Mouse (Mus musculus) midbrain, embryonic 14.5 days (tissue): ENCODE measurements around the gene Cd70. TPM values are rescaled to one million over a fixed set of nuclear protein-coding genes. Genes with fewer than 3 reads are reported as not detected.
"Not testable (repeated sequence)": the region's sequence is repeated elsewhere in the genome, so short reads cannot be mapped to it uniquely, and the experiment has no call there.

Experiments
- ATAC-seq: fragments of 200-750 bp; cut with Nextera tagmentation; 2 replicates; pipeline ENCODE4 v1.8.0; 2017; ENCODE audit warnings: moderate number of reproducible peaks, moderate library complexity; ENCODE audit not compliant: low FRiP score, low TSS enrichment
- DNase-seq: peaks from one replicate; pipeline ENCODE4 v3.0.0-alpha.2; 2015
- H3K27ac ChIP-seq: fragments of 300-500 bp; sonication (generic); replicated peaks from 2 replicates; pipeline ENCODE4 v1.5.1; 2014; ENCODE audit warnings: mild to moderate bottlenecking, low read depth, low read length, moderate library complexity
- H3K27me3 ChIP-seq: fragments of 300-500 bp; sonication (generic); 2 replicates; pipeline ENCODE4 v1.6.1; 2014; ENCODE audit warnings: low read length, control low read depth, mixed read lengths; ENCODE audit not compliant: control insufficient read depth, insufficient read depth
- H3K36me3 ChIP-seq: fragments of 300-500 bp; sonication (generic); 2 replicates; pipeline ENCODE4 v1.6.1; 2014; ENCODE audit warnings: low read length, control low read depth; ENCODE audit not compliant: control insufficient read depth, insufficient read depth
- H3K4me1 ChIP-seq: fragments of 300-500 bp; sonication (generic); 2 replicates; pipeline ENCODE4 v1.6.1; 2014; ENCODE audit warnings: mild to moderate bottlenecking, antibody characterized with exemption, low read length, control low read depth; ENCODE audit not compliant: control insufficient read depth, insufficient read depth
- H3K4me2 ChIP-seq: fragments of 300-500 bp; sonication (generic); 2 replicates; pipeline ENCODE4 v1.6.1; 2014; ENCODE audit warnings: mild to moderate bottlenecking, low read length, moderate library complexity
- H3K4me3 ChIP-seq: fragments of 300-500 bp; sonication (generic); replicated peaks from 2 replicates; pipeline ENCODE4 v1.5.1; 2014; ENCODE audit warnings: low read depth, low read length
- H3K9ac ChIP-seq: fragments of 300-500 bp; sonication (generic); replicated peaks from 2 replicates; pipeline ENCODE4 v1.6.1; 2014; ENCODE audit warnings: mild to moderate bottlenecking, low read length, moderate library complexity
- H3K9me3 ChIP-seq: fragments of 300-500 bp; sonication (generic); 2 replicates; pipeline ENCODE4 v1.6.1; 2016; ENCODE audit warnings: low read length, control low read depth, mixed read lengths; ENCODE audit not compliant: control insufficient read depth
- WGBS: fragments of 180-500 bp; shearing (Covaris S2); extraction: QIAGEN DNeasy Blood & Tissue Kit; methylation state at CpG from one replicate; pipeline ENCODE4 v1.1.7; 2014; 5-methylcytosine and 5-hydroxymethylcytosine counted together
- polyA plus RNA-seq: library from polyadenylated mRNA; unstranded; fragments of >200 nt; fragmentation: Nextera tagmentation; extraction: Ambion mirVana; gene quantifications from 2 replicates; pipeline ENCODE4 v1.2.1, GENCODE M21; 2014

The Cd70 gene
- polyA plus RNA-seq, 1 experiment from 2014 or later: 1.1 TPM

GRCm38 (mm10) chr17:57145115-57145514 lies 4.5 kb downstream of the Cd70 start:
- ATAC-seq: no peak
- 67% methylated on average over 1 of the region's 1 CpGs for WGBS

GRCm38 (mm10) chr17:57143704-57144103 lies 5.9 kb downstream of the Cd70 start:
- no peak for ATAC-seq

More at GRCm38 (mm10) chr17:57145115-57145514, 4.5 kb downstream of the Cd70 start:
- no peak overlapping the region for H3K27ac ChIP-seq
- no peaks in the 10 kb centered on the region for H3K9me3 ChIP-seq
- no peak overlapping the region for H3K9ac ChIP-seq
- H3K4me1 ChIP-seq: no peaks in the 10 kb centered on the region
- H3K4me3 ChIP-seq: no peak overlapping the region
- peaks cover 20% of the 10 kb centered on the region for H3K27me3 ChIP-seq
- no peak overlapping the region for H3K4me2 ChIP-seq
- no peak for DNase-seq
- no peaks in the 10 kb centered on the region for H3K36me3 ChIP-seq

GRCm38 (mm10) chr17:57139708-57140107 lies 9.9 kb downstream of the Cd70 start:
- DNase-seq: no peak
- Histone ChIP-seq H3K9me3 (no peaks in the 10 kb centered on the region), H3K27ac (no peak overlapping the region), H3K4me3 (no peak overlapping the region), H3K36me3 (no peaks in the 10 kb centered on the region), H3K9ac (no peak overlapping the region), H3K27me3 (no peaks in the 10 kb centered on the region), H3K4me2 (no peak overlapping the region), H3K4me1 (no peaks in the 10 kb centered on the region)
- no peak for ATAC-seq
- WGBS: 84% methylated on average over 3 of the region's 3 CpGs

More at GRCm38 (mm10) chr17:57143704-57144103, 5.9 kb downstream of the Cd70 start:
- 84% methylated on average over 3 of the region's 3 CpGs for WGBS
- H3K9me3 ChIP-seq: no peaks in the 10 kb centered on the region
- peaks cover 10% of the 10 kb centered on the region for H3K27me3 ChIP-seq
- no peak for DNase-seq
- H3K4me3 ChIP-seq: no peak overlapping the region
- H3K36me3 ChIP-seq: no peaks in the 10 kb centered on the region
- no peak overlapping the region for H3K4me2 ChIP-seq
- no peak overlapping the region for H3K27ac ChIP-seq
- H3K9ac ChIP-seq: no peak overlapping the region
- H3K4me1 ChIP-seq: no peaks in the 10 kb centered on the region

GRCm38 (mm10) chr17:57138676-57139075 lies 10.9 kb downstream of the Cd70 start:
- Histone ChIP-seq H3K36me3 (no peaks in the 10 kb centered on the region), H3K9ac (no peak overlapping the region), H3K4me1 (no peaks in the 10 kb centered on the region), H3K27ac (no peak overlapping the region), H3K9me3 (no peaks in the 10 kb centered on the region), H3K4me2 (no peak overlapping the region), H3K4me3 (no peak overlapping the region), H3K27me3 (no peaks in the 10 kb centered on the region)
- no peak for DNase-seq
- no peak for ATAC-seq
- WGBS: 78% methylated on average over 4 of the region's 4 CpGs

GRCm38 (mm10) chr17:57135635-57136034 lies 13.9 kb downstream of the Cd70 start:
- no peak for ATAC-seq
- Histone ChIP-seq H3K4me1 (no peaks in the 10 kb centered on the region), H3K4me2 (no peak overlapping the region), H3K4me3 (no peak overlapping the region), H3K36me3 (no peaks in the 10 kb centered on the region), H3K9me3 (no peaks in the 10 kb centered on the region), H3K9ac (no peak overlapping the region), H3K27ac (no peak overlapping the region), H3K27me3 (no peaks in the 10 kb centered on the region)
- DNase-seq: no peak
- WGBS: 80% methylated on average over 3 of the region's 3 CpGs

GRCm38 (mm10) chr17:57134693-57135092 lies 14.9 kb downstream of the Cd70 start:
- 84% methylated on average over 2 of the region's 2 CpGs for WGBS
- ATAC-seq: no peak
- DNase-seq: no peak
- Histone ChIP-seq H3K36me3 (no peaks in the 10 kb centered on the region), H3K4me3 (no peak overlapping the region), H3K27me3 (no peaks in the 10 kb centered on the region), H3K9me3 (no peaks in the 10 kb centered on the region), H3K27ac (no peak overlapping the region), H3K4me1 (no peaks in the 10 kb centered on the region), H3K4me2 (no peak overlapping the region), H3K9ac (no peak overlapping the region)

GRCm38 (mm10) chr17:57134021-57134420 lies 15.6 kb downstream of the Cd70 start:
- not testable (repeated sequence) for H3K4me2 ChIP-seq, H3K9me3 ChIP-seq, H3K27me3 ChIP-seq, H3K4me3 ChIP-seq, H3K9ac ChIP-seq, H3K27ac ChIP-seq, ATAC-seq, H3K4me1 ChIP-seq, DNase-seq, H3K36me3 ChIP-seq
- WGBS: 26% methylated on average over 3 of the region's 3 CpGs

GRCm38 (mm10) chr17:57131793-57132192 lies 17.8 kb downstream of the Cd70 start:
- Histone ChIP-seq H3K9me3 (no peaks in the 10 kb centered on the region), H3K36me3 (no peaks in the 10 kb centered on the region), H3K27me3 (no peaks in the 10 kb centered on the region), H3K4me2 (no peak overlapping the region), H3K4me1 (no peaks in the 10 kb centered on the region), H3K9ac (no peak overlapping the region), H3K4me3 (no peak overlapping the region), H3K27ac (no peak overlapping the region)
- 88% methylated on average over 1 of the region's 1 CpGs for WGBS
- ATAC-seq: no peak
- DNase-seq: no peak

- Histone ChIP-seq H3K4me2 (no peak overlapping the region), H3K27me3 (no peaks in the 10 kb centered on the region), H3K9ac (no peak overlapping the region), H3K4me1 (no peaks in the 10 kb centered on the region), H3K36me3 (no peaks in the 10 kb centered on the region), H3K9me3 (no peaks in the 10 kb centered on the region), H3K4me3 (no peak overlapping the region), H3K27ac (no peak overlapping the region)
- no peak for ATAC-seq
- 72% methylated on average over 3 of the region's 3 CpGs for WGBS
- no peak for DNase-seq
Observed at GRCm38 (mm10) chr17:57125853-57126622, 23.5 kb downstream of the Cd70 start.
